Mouse (Mus musculus) intestine, embryonic 14.5 days (tissue): ENCODE results near the gene Unc80. TPM values are rescaled to one million over a fixed set of nuclear protein-coding genes. Genes with fewer than 3 reads are reported as not detected.

ENCODE experiments used
- ATAC-seq: fragments of 200-750 bp; cut with Nextera tagmentation; replicated peaks from 2 replicates; pipeline ENCODE4 v1.8.0; 2017; ENCODE audit warnings: low read depth, moderate number of reproducible peaks, moderate TSS enrichment, moderate library complexity; ENCODE audit not compliant: low FRiP score, low TSS enrichment
- DNase-seq: peaks from one replicate; pipeline ENCODE4 v3.0.0-alpha.2; 2018; ENCODE audit warnings: low spot score
- H3K27ac ChIP-seq: fragments of 300-500 bp; sonication (generic); 2 replicates; pipeline ENCODE4 v1.5.1; 2014; ENCODE audit warnings: low read depth, mild to moderate bottlenecking, control low read depth
- H3K27me3 ChIP-seq: fragments of 300-500 bp; sonication (generic); replicated peaks from 2 replicates; pipeline ENCODE4 v1.6.1; 2014; ENCODE audit warnings: low read length, control low read depth; ENCODE audit not compliant: control insufficient read depth, insufficient read depth
- H3K36me3 ChIP-seq: fragments of 300-500 bp; sonication (generic); 2 replicates; pipeline ENCODE4 v1.6.1; 2014; ENCODE audit warnings: low read length, control low read depth; ENCODE audit not compliant: control insufficient read depth, insufficient read depth
- H3K4me1 ChIP-seq: fragments of 300-500 bp; sonication (generic); replicated peaks from 2 replicates; pipeline ENCODE4 v1.6.1; 2014; ENCODE audit warnings: low read length, control low read depth, mixed read lengths; ENCODE audit not compliant: control insufficient read depth, insufficient read depth
- H3K4me2 ChIP-seq: fragments of 300-500 bp; sonication (generic); 2 replicates; pipeline ENCODE4 v1.6.1; 2014; ENCODE audit warnings: low read length
- H3K4me3 ChIP-seq: fragments of 300-500 bp; sonication (generic); 2 replicates; pipeline ENCODE4 v1.5.1; 2014; ENCODE audit warnings: low read depth, low read length, control low read depth, mixed read lengths
- H3K9ac ChIP-seq: fragments of 300-500 bp; sonication (generic); 2 replicates; pipeline ENCODE4 v1.6.1; 2014; ENCODE audit warnings: mild to moderate bottlenecking, low read length
- H3K9me3 ChIP-seq: fragments of 300-500 bp; sonication (generic); 2 replicates; pipeline ENCODE4 v1.6.1; 2016; ENCODE audit warnings: low read length, control low read depth; ENCODE audit not compliant: control insufficient read depth
- WGBS: fragments of 180-500 bp; shearing (Covaris S2); extraction: QIAGEN DNeasy Blood & Tissue Kit; methylation state at CpG from one replicate; pipeline ENCODE4 v1.1.7; 2014; 5-methylcytosine and 5-hydroxymethylcytosine counted together
- polyA plus RNA-seq: library from polyadenylated mRNA; unstranded; fragments of >200 nt; fragmentation: Nextera tagmentation; extraction: Ambion mirVana; gene quantifications from 2 replicates; pipeline ENCODE4 v1.2.1, GENCODE M21; 2014

Unc80 gene
- polyA plus RNA-seq, result 0.39 and 0.69 TPM in 2 replicates

- Histone ChIP-seq H3K36me3 (no peaks in the 10 kb centered on the region), H3K27ac (no peak within 1 kb of the TSS), H3K9ac (no peak within 1 kb of the TSS), H3K9me3 (no peaks in the 10 kb centered on the region), H3K4me2 (peak within 1 kb of the TSS; percentile 66), H3K4me3 (peak within 1 kb of the TSS; percentile 42), H3K4me1 (0 out of 2 replicates have a peak, but pooled peaks cover 3% of the 10 kb centered on the region), H3K27me3 (peaks cover 18% of the 10 kb centered on the region; the same call in 1 of the 2 replicates)
- ATAC-seq, result peak; percentile 88
- DNase-seq, result peak; percentile 76
- WGBS, result under 1% methylated on average over 57 of the region's 83 CpGs
Observed at GRCm38 (mm10) chr1:66467821-66468703, at the start of gene Unc80. Gene Unc80, plus strand, starts transcription at chr1:66468367.

GRCm38 (mm10) chr1:66426073-66426472, 42.1 kb upstream of the Unc80 start:
- no peak for ATAC-seq
- Histone ChIP-seq H3K4me3 (no peak overlapping the region), H3K4me2 (no peak overlapping the region), H3K27me3 (no peaks in the 10 kb centered on the region), H3K9me3 (no peaks in the 10 kb centered on the region), H3K4me1 (no peaks in the 10 kb centered on the region), H3K9ac (no peak overlapping the region), H3K36me3 (no peaks in the 10 kb centered on the region), H3K27ac (no peak overlapping the region)
- 90% methylated on average over 5 of the region's 5 CpGs for WGBS
- DNase-seq, result no peak

GRCm38 (mm10) chr1:66430962-66431361, 37.2 kb upstream of the Unc80 start:
- ATAC-seq, result no peak
- Histone ChIP-seq H3K9ac (no peak overlapping the region), H3K4me3 (no peak overlapping the region), H3K9me3 (no peaks in the 10 kb centered on the region), H3K4me1 (no peaks in the 10 kb centered on the region), H3K27me3 (no peaks in the 10 kb centered on the region), H3K27ac (no peak overlapping the region), H3K4me2 (no peak overlapping the region), H3K36me3 (no peaks in the 10 kb centered on the region)
- DNase-seq, result no peak

GRCm38 (mm10) chr1:66431472-66431871, 36.7 kb upstream of the Unc80 start:
- DNase-seq, result no peak
- no peaks in the 10 kb centered on the region for H3K9me3 ChIP-seq
- H3K4me3 ChIP-seq, result no peak overlapping the region
- WGBS, result 87% methylated on average over 6 of the region's 6 CpGs
- no peaks in the 10 kb centered on the region for H3K27me3 ChIP-seq
- no peaks in the 10 kb centered on the region for H3K4me1 ChIP-seq
- ATAC-seq, result no peak
- H3K36me3 ChIP-seq, result no peaks in the 10 kb centered on the region
- no peak overlapping the region for H3K4me2 ChIP-seq
- no peak overlapping the region for H3K9ac ChIP-seq
- H3K27ac ChIP-seq, result no peak overlapping the region

GRCm38 (mm10) chr1:66438069-66438468, 30.1 kb upstream of the Unc80 start:
- no peak overlapping the region for H3K27ac ChIP-seq
- no peak overlapping the region for H3K9ac ChIP-seq
- H3K9me3 ChIP-seq, result no peaks in the 10 kb centered on the region
- DNase-seq (no peak), ATAC-seq (no peak)
- H3K4me1 ChIP-seq, result no peaks in the 10 kb centered on the region
- H3K4me2 ChIP-seq, result no peak overlapping the region
- WGBS, result 83% methylated on average over 2 of the region's 2 CpGs
- no peak overlapping the region for H3K4me3 ChIP-seq
- H3K27me3 ChIP-seq, result no peaks in the 10 kb centered on the region
- H3K36me3 ChIP-seq, result no peaks in the 10 kb centered on the region

GRCm38 (mm10) chr1:66442922-66443321, 25.2 kb upstream of the Unc80 start:
- Histone ChIP-seq H3K27me3 (no peaks in the 10 kb centered on the region), H3K36me3 (no peaks in the 10 kb centered on the region), H3K4me2 (no peak overlapping the region), H3K4me3 (no peak overlapping the region), H3K4me1 (no peaks in the 10 kb centered on the region), H3K27ac (no peak overlapping the region), H3K9ac (no peak overlapping the region), H3K9me3 (no peaks in the 10 kb centered on the region)
- ATAC-seq (no peak), DNase-seq (no peak)
- WGBS, result 81% methylated on average over 2 of the region's 2 CpGs

GRCm38 (mm10) chr1:66449471-66449870, 18.7 kb upstream of the Unc80 start:
- Histone ChIP-seq H3K9ac (no peak overlapping the region), H3K27me3 (no peaks in the 10 kb centered on the region), H3K4me3 (no peak overlapping the region), H3K27ac (no peak overlapping the region), H3K4me2 (no peak overlapping the region), H3K36me3 (no peaks in the 10 kb centered on the region), H3K4me1 (no peaks in the 10 kb centered on the region), H3K9me3 (no peaks in the 10 kb centered on the region)
- WGBS, result 63% methylated on average over 2 of the region's 2 CpGs
- no peak for ATAC-seq
- no peak for DNase-seq

GRCm38 (mm10) chr1:66456580-66456979, 11.6 kb upstream of the Unc80 start:
- Histone ChIP-seq H3K4me3 (no peak overlapping the region), H3K4me2 (no peak overlapping the region), H3K4me1 (no peaks in the 10 kb centered on the region), H3K9me3 (no peaks in the 10 kb centered on the region), H3K9ac (no peak overlapping the region), H3K27me3 (no peaks in the 10 kb centered on the region), H3K36me3 (no peaks in the 10 kb centered on the region), H3K27ac (no peak overlapping the region)
- WGBS, result 30% methylated on average over 2 of the region's 2 CpGs
- DNase-seq, result no peak
- no peak for ATAC-seq

GRCm38 (mm10) chr1:66457747-66458146, 10.4 kb upstream of the Unc80 start:
- ATAC-seq, result no peak
- no peak for DNase-seq
- H3K4me3 ChIP-seq, result no peak overlapping the region
- H3K27ac ChIP-seq, result no peak overlapping the region
- H3K4me1 ChIP-seq, result no peaks in the 10 kb centered on the region
- no peaks in the 10 kb centered on the region for H3K27me3 ChIP-seq
- H3K9me3 ChIP-seq, result no peaks in the 10 kb centered on the region
- 77% methylated on average over 3 of the region's 3 CpGs for WGBS
- no peak overlapping the region for H3K4me2 ChIP-seq
- no peaks in the 10 kb centered on the region for H3K36me3 ChIP-seq
- no peak overlapping the region for H3K9ac ChIP-seq
